Mouse (Mus musculus) C2C12 (cell line): ENCODE measurements around the gene Tln1. TPM values are rescaled to one million over a fixed set of nuclear protein-coding genes. Genes with fewer than 3 reads are reported as not detected.

ENCODE experiments used
- H3K27me3 ChIP-seq: one replicate; pipeline ENCODE4 v1.6.1; 2011; ENCODE audit not compliant: control insufficient read depth, insufficient read depth, insufficient read length
- H3K36me3 ChIP-seq: one replicate; pipeline ENCODE4 v1.6.1; 2011; ENCODE audit not compliant: control insufficient read depth, insufficient read depth
- H3K4me3 ChIP-seq: one replicate; pipeline ENCODE4 v1.5.1; 2011; ENCODE audit warnings: mild to moderate bottlenecking, control low read depth; ENCODE audit not compliant: poor library complexity, insufficient read depth, severe bottlenecking
- H3K79me2 ChIP-seq: one replicate; pipeline ENCODE4 v1.6.1; 2011; ENCODE audit not compliant: control insufficient read depth, insufficient read depth
- H3K79me3 ChIP-seq: one replicate; pipeline ENCODE4 v1.6.1; 2011; ENCODE audit warnings: low read depth, control low read depth
- H3ac ChIP-seq: one replicate; pipeline ENCODE3; 2011; ENCODE audit warnings: low read depth; ENCODE audit not compliant: control insufficient read depth, insufficient read length
- CEBPB ChIP-seq: IDR thresholded peaks from one replicate; pipeline ENCODE4 v1.6.1; 2011; ENCODE audit warnings: low read depth, mild to moderate bottlenecking, control low read depth, moderate library complexity
- CTCF ChIP-seq: IDR thresholded peaks from one replicate; pipeline ENCODE4 v1.5.1; 2011; ENCODE audit not compliant: control insufficient read depth, insufficient read depth, insufficient read length
- FOSL1 ChIP-seq: IDR thresholded peaks from one replicate; pipeline ENCODE4 v1.8.0; 2011; ENCODE audit warnings: mild to moderate bottlenecking, low read length; ENCODE audit not compliant: poor library complexity, insufficient read depth, severe bottlenecking
- MAX ChIP-seq: IDR thresholded peaks from one replicate; pipeline ENCODE4 v1.6.1; 2011; ENCODE audit warnings: mild to moderate bottlenecking, control low read depth
- MYOD1 ChIP-seq: IDR thresholded peaks from one replicate; pipeline ENCODE4 v1.6.1; 2011; ENCODE audit warnings: low read depth; ENCODE audit not compliant: control insufficient read depth, insufficient read length
- MYOG ChIP-seq: IDR thresholded peaks from one replicate; pipeline ENCODE4 v1.6.1; 2011; ENCODE audit not compliant: control insufficient read depth, insufficient read length; ENCODE audit errors: extremely low read depth
- USF1 ChIP-seq: IDR thresholded peaks from one replicate; pipeline ENCODE4 v1.6.1; 2011; ENCODE audit warnings: low read depth, mild to moderate bottlenecking, control low read depth, moderate library complexity
- polyA plus RNA-seq: library from polyadenylated mRNA; unstranded; fragments of >200 nt; fragmentation: generic; extraction: Trizol; gene quantifications from one replicate; pipeline ENCODE4 v1.2.1, GENCODE M21; 2012; ENCODE audit warnings: missing spikeins

The Tln1 gene
- polyA plus RNA-seq, 1 experiment, result 158 TPM

GRCm38 (mm10) chr4:43547160-43547559 lies 15.3 kb downstream of the Tln1 start:
- H3K79me3 ChIP-seq, result no peaks in the 10 kb centered on the region
- no peaks in the 10 kb centered on the region for H3K27me3 ChIP-seq
- H3ac ChIP-seq, result no peak overlapping the region
- H3K79me2 ChIP-seq, result no peaks in the 10 kb centered on the region
- no peak for TF ChIP-seq MAX
- TF ChIP-seq CEBPB, result no peak
- no peak for TF ChIP-seq USF1
- TF ChIP-seq MYOG, result no peak
- no peak for TF ChIP-seq CTCF
- no peak for TF ChIP-seq MYOD1
- H3K4me3 ChIP-seq, result no peak overlapping the region
- H3K36me3 ChIP-seq, result peaks cover 99% of the 10 kb centered on the region

DNA sequence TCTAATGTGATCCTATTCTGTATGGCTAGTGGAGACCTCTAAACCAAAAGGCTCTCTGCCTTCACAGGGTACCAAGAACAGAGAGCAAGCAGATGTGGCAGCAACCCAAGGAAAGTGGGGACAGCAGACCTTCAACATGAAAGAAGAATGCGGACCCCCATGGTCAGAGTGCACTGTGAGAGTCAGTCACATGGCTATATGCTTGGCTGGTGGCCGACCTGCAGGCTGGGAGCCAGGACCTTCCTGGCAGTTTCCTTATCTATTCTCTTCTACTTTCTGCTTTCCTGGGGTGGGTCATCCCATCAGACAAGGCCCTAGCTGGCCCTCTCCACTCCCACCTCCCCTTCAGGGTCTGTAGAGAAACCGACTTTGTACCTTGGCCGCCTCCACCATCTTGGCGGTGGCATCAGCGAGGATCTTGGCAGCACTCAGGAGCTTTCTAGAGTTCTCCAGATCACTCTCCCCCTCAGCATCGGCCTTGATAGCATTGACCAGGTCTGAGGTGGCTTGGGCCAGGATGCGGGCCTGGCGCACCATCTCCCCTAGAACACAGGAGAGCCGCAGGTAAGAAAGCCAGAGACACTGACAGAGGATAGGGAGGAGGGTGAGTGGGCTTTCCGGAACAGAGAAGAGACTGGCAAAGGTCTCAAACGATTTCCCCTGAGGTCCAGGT lies 16.0 kb downstream of the Tln1 start:
- peaks cover 99% of the 10 kb centered on the region for H3K36me3 ChIP-seq
- H3K79me3 ChIP-seq, result no peaks in the 10 kb centered on the region
- no peak overlapping the region for H3ac ChIP-seq
- H3K4me3 ChIP-seq, result no peak overlapping the region
- no peaks in the 10 kb centered on the region for H3K27me3 ChIP-seq
- no peak for TF ChIP-seq USF1
- TF ChIP-seq FOSL1, result no peak
- no peak for TF ChIP-seq MYOG
- TF ChIP-seq CTCF, result no peak
- TF ChIP-seq CEBPB, result no peak
- TF ChIP-seq MYOD1, result no peak
- TF ChIP-seq MAX, result no peak
- H3K79me2 ChIP-seq, result no peaks in the 10 kb centered on the region

GRCm38 (mm10) chr4:43542044-43542443 lies 20.4 kb downstream of the Tln1 start:
- Histone ChIP-seq H3ac (no peak overlapping the region), H3K27me3 (no peaks in the 10 kb centered on the region), H3K79me3 (no peaks in the 10 kb centered on the region), H3K36me3 (peaks cover 97% of the 10 kb centered on the region), H3K79me2 (no peaks in the 10 kb centered on the region), H3K4me3 (no peak overlapping the region)
- no peak for TF ChIP-seq MYOD1
- no peak for TF ChIP-seq CEBPB
- TF ChIP-seq MYOG, result no peak
- TF ChIP-seq CTCF, result no peak
- TF ChIP-seq USF1, result no peak
- TF ChIP-seq FOSL1, result no peak
- no peak for TF ChIP-seq MAX

- no peaks in the 10 kb centered on the region for H3K79me2 ChIP-seq
- no peaks in the 10 kb centered on the region for H3K79me3 ChIP-seq
- TF ChIP-seq CTCF (no peak), MYOD1 (no peak), USF1 (no peak), MAX (no peak), MYOG (no peak), FOSL1 (no peak), CEBPB (no peak)
- no peak overlapping the region for H3ac ChIP-seq
- peaks cover 97% of the 10 kb centered on the region for H3K36me3 ChIP-seq
- no peak overlapping the region for H3K4me3 ChIP-seq
- H3K27me3 ChIP-seq, result no peaks in the 10 kb centered on the region
Measured at GRCm38 (mm10) chr4:43536031-43536430, 26.5 kb downstream of the Tln1 start.

DNA sequence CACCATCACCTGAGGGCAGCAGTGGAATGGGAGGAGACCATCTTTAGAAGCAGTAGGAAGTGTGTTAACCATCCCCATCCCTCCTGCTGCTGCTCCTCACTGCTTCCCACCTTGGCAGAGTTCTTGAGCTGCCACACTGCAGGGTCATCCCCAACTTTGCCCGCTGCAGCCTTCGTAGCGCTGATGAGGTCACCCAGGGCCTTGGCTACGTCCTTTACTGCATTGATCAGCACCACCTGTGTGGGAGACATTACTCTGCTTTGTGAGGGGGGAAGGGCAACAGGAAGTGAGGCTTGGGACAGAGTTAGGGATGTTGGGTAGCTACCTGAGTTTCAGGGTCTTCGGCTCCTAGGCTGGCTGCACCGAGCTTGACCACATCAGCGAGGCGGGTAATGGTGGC lies 26.9 kb downstream of the Tln1 start:
- no peak overlapping the region for H3K4me3 ChIP-seq

GRCm38 (mm10) chr4:43533270-43533669 lies 29.2 kb downstream of the Tln1 start:
- TF ChIP-seq MYOD1, result no peak
- no peak for TF ChIP-seq CTCF
- H3K27me3 ChIP-seq, result no peaks in the 10 kb centered on the region
- no peak overlapping the region for H3ac ChIP-seq
- peaks cover 85% of the 10 kb centered on the region for H3K36me3 ChIP-seq
- H3K79me3 ChIP-seq, result no peaks in the 10 kb centered on the region
- H3K4me3 ChIP-seq, result no peak overlapping the region
- no peaks in the 10 kb centered on the region for H3K79me2 ChIP-seq

More for the DNA sequence above, 26.9 kb downstream of the Tln1 start:
- no peaks in the 10 kb centered on the region for H3K27me3 ChIP-seq
- H3K79me3 ChIP-seq, result no peaks in the 10 kb centered on the region
- TF ChIP-seq CEBPB (no peak), FOSL1 (no peak), USF1 (no peak), MAX (no peak), MYOG (no peak), CTCF (no peak), MYOD1 (no peak)
- H3K36me3 ChIP-seq, result peaks cover 98% of the 10 kb centered on the region
- H3K79me2 ChIP-seq, result no peaks in the 10 kb centered on the region
- H3ac ChIP-seq, result no peak overlapping the region
